Mouse (Mus musculus) erythroblast, embryonic 14.5 days (primary cell): ENCODE results near the gene Thap11. TPM values are rescaled to one million over a fixed set of nuclear protein-coding genes. Genes with fewer than 3 reads are reported as not detected.
A peak's percentile ranks its signal among the peaks of the same experiment; 100 is the strongest.

Experiments
- H3K27me3 ChIP-seq: 2 replicates; pipeline ENCODE4 v1.6.1; 2012; ENCODE audit warnings: inconsistent platforms; ENCODE audit not compliant: control insufficient read depth
- H3K36me3 ChIP-seq: 2 replicates; pipeline ENCODE4 v1.6.1; 2012; ENCODE audit warnings: mild to moderate bottlenecking, inconsistent platforms; ENCODE audit not compliant: control insufficient read depth
- H3K4me1 ChIP-seq: 2 replicates; pipeline ENCODE4 v1.6.1; 2012; ENCODE audit warnings: inconsistent platforms; ENCODE audit not compliant: control insufficient read depth
- H3K4me3 ChIP-seq: replicated peaks from 2 replicates; pipeline ENCODE3; 2012; ENCODE audit warnings: moderate library complexity, mild to moderate bottlenecking, inconsistent platforms
- H3K9me3 ChIP-seq: 2 replicates; pipeline ENCODE4 v1.6.1; 2012; ENCODE audit warnings: low read length, inconsistent platforms, mixed read lengths; ENCODE audit not compliant: control insufficient read depth
- GATA1 ChIP-seq: IDR thresholded peaks from 2 replicates; pipeline ENCODE4 v1.6.1; 2012; ENCODE audit warnings: low read length, inconsistent platforms, mixed read lengths
- TAL1 ChIP-seq: IDR thresholded peaks from 3 replicates; pipeline ENCODE4 v1.6.1; 2012; ENCODE audit warnings: low read length, inconsistent platforms, mixed read lengths
- polyA plus RNA-seq: library from polyadenylated mRNA; stranded (reverse); fragments of >175 nt; gene quantifications from 2 replicates; pipeline ENCODE4 v1.2.3, GENCODE M21; 2012

Gene Thap11
- polyA plus RNA-seq, 1 experiment, result 2.8 TPM

DNA sequence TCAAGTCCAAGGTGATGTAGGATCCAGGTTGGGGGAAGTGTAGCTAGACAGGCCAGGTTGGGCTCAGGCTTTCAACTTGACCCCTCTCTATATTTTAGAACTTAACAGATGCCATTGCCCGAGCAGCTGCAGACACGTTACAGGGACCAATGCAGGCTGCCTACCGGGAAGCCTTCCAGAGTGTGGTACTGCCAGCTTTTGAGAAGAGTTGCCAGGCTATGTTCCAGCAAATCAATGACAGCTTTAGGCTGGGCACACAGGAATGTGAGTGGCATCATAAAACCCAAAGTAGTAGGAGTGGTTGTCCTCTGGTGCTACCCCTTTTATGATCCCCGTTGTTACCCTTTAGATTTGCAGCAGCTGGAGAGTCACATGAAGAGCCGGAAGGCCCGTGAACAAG lies 35.9 kb downstream of the Thap11 start:
- peaks cover 95% of the 10 kb centered on the region for H3K36me3 ChIP-seq
- TF ChIP-seq GATA1 (no peak), TAL1 (no peak)
- no peaks in the 10 kb centered on the region for H3K27me3 ChIP-seq
- H3K4me3 ChIP-seq, result no peak overlapping the region
- peaks cover 5% of the 10 kb centered on the region for H3K4me1 ChIP-seq
- no peaks in the 10 kb centered on the region for H3K9me3 ChIP-seq

- Histone ChIP-seq H3K27me3 (no peaks in the 10 kb centered on the region), H3K4me1 (peaks cover 8% of the 10 kb centered on the region), H3K4me3 (no peak overlapping the region), H3K9me3 (no peaks in the 10 kb centered on the region), H3K36me3 (peaks cover 79% of the 10 kb centered on the region)
- TF ChIP-seq GATA1 (no peak), TAL1 (no peak)
Measured at GRCm38 (mm10) chr8:105892432-105892831, 37.5 kb downstream of the Thap11 start.

DNA sequence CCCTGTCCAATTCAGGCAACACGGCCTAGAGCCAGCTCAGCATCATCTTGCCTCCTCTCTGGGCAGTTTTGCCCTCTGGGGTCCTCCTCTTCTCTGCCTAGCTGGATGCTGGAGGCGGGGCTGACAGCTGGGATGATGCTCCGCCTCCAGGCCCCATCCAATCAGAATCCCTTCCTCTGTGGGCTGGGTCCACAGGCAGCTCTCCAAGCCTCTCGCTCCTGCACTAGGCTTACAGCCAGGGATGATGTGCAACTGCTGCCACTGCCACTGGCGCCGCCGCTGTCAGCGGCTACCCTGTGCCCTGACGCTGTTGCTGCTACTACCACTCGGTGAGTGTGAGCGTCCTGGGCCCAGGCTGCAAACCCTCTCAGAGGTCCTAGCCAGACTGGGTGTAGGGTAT lies 38.4 kb downstream of the Thap11 start, which contains the start of gene Nrn1l:
Gene Nrn1l, plus strand, starts transcription at position 229 of the 400 bp plus-strand sequence.
- Histone ChIP-seq H3K4me3 (no peak within 1 kb of the TSS), H3K36me3 (peaks cover 70% of the 10 kb centered on the region), H3K27me3 (no peaks in the 10 kb centered on the region), H3K4me1 (peaks cover 11% of the 10 kb centered on the region), H3K9me3 (no peaks in the 10 kb centered on the region)
- TF ChIP-seq TAL1, result no peak
- no peak for TF ChIP-seq GATA1

DNA sequence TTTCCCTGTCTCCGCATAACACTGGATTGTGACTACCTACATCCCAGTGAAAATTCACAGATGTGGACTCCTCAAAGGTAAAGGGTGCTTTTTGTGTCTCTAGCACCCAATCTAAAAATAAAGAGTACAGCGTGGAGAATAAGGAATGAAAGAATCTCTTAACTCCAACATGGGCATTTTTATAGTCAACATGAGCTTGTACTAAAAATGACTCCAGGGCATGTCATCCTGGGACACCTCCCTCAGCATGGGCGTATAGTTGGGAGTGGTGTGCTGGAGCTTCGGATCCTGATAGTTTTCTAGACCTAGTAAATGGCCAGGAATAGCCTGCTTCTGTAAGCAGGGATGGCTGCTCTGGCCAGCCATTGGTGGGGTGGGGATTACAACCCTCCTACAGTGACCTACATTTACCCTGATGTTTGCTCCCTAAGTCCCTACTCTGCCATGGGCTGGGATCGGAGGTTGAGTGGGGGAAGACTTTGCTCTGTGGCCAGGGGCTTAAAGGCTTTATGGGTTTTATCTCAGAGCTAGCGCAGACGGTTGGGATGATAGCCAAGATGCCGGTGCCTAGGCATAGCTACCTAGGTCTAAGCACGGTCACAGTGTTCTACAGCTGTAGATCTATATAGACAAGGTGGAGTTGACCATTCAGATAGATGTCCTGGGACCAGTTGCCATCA lies 43.0 kb downstream of the Thap11 start:
- no peaks in the 10 kb centered on the region for H3K27me3 ChIP-seq
- H3K9me3 ChIP-seq, result no peaks in the 10 kb centered on the region
- TF ChIP-seq TAL1, result no peak
- TF ChIP-seq GATA1, result no peak
- H3K4me3 ChIP-seq, result no peak overlapping the region
- H3K36me3 ChIP-seq, result peaks cover 25% of the 10 kb centered on the region
- H3K4me1 ChIP-seq, result peaks cover 38% of the 10 kb centered on the region

GRCm38 (mm10) chr8:105900180-105900940 lies 45.4 kb downstream of the Thap11 start, which contains the start of gene Pskh1:
Gene Pskh1 (plus strand): TSS chr8:105900441.
- TF ChIP-seq TAL1, result no peak
- no peak for TF ChIP-seq GATA1
- Histone ChIP-seq H3K36me3 (peaks cover 3% of the 10 kb centered on the region), H3K27me3 (no peaks in the 10 kb centered on the region), H3K9me3 (no peaks in the 10 kb centered on the region), H3K4me1 (peaks cover 33% of the 10 kb centered on the region), H3K4me3 (peak within 1 kb of the TSS; percentile 91)

DNA sequence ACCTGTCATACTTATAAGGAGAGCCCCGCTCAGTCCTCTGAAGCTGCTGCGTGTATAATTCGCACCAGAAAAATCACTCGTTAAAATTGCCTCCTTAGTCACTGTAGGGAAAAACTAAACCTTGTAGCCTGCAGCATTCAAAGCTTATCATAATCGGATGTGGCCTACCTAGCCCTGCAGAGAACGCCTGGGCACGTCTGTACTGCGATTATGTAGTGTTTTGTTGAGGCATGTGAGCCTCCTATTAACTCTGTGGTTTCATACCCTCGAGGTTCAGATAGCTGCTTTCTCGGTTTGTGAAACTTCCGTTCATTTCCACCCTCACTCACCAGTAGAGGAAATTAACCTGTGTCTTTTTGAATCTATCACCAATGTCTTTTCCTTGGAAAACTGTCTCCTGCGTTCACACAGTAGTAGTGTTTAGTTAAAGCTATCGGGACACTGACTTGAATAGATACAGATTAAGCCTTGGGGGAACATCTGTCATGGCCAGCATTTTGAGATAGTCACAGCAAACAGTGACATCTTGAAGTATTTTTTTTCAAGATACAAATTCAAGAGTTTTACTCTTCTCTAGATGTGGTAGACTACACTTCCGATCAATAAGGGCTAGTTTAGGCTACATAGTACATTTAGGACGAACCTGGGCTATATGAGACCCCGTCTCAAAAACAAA lies 46.1 kb downstream of the Thap11 start:
- Histone ChIP-seq H3K27me3 (no peaks in the 10 kb centered on the region), H3K4me1 (peaks cover 31% of the 10 kb centered on the region), H3K36me3 (peaks cover 2% of the 10 kb centered on the region), H3K9me3 (no peaks in the 10 kb centered on the region), H3K4me3 (peak overlapping the region; percentile 91)
- no peak for TF ChIP-seq GATA1
- TF ChIP-seq TAL1, result no peak

Other genes with a start within 250 kb of the Thap11 start
- 0.23 and 0.27 TPM in 2 replicates for gene Ripor1, start 249.9 kb upstream of the Thap11 start, polyA plus RNA-seq
- 24.5 and 26.6 TPM in 2 replicates for gene Ctcf, start 218.6 kb upstream of the Thap11 start, polyA plus RNA-seq
- not detected in 2 replicates for gene Agrp, start 217.7 kb upstream of the Thap11 start, polyA plus RNA-seq
- 3.4 and 4.2 TPM in 2 replicates for gene Carmil2, start 168.9 kb upstream of the Thap11 start, polyA plus RNA-seq
- gene Acd, start 154.0 kb upstream of the Thap11 start, polyA plus RNA-seq, result 3.8 and 4.5 TPM in 2 replicates
- 0.73 and 0.78 TPM in 2 replicates for gene Pard6a, start 154.0 kb upstream of the Thap11 start, polyA plus RNA-seq
- not detected in 2 replicates for gene 4933405L10Rik, start 147.5 kb upstream of the Thap11 start, polyA plus RNA-seq
- gene Enkd1, start 146.9 kb upstream of the Thap11 start, polyA plus RNA-seq, result 2.4 TPM in 2 replicates
- 0.24 and 0.41 TPM in 2 replicates for gene Gfod2, start 96.5 kb upstream of the Thap11 start, polyA plus RNA-seq
- 24.4 and 25.6 TPM in 2 replicates for gene Ranbp10, start 27.8 kb upstream of the Thap11 start, polyA plus RNA-seq
- 0.02 TPM in 1 of 2 replicates, not detected in the other for gene Tsnaxip1, start 27.4 kb upstream of the Thap11 start, polyA plus RNA-seq
- gene Cenpt, start 1.9 kb upstream of the Thap11 start, polyA plus RNA-seq, result 7.1 and 9.1 TPM in 2 replicates
- 8.1 and 9.1 TPM in 2 replicates for gene Nutf2, start 5.4 kb downstream of the Thap11 start, polyA plus RNA-seq
- 1.1 and 1.3 TPM in 2 replicates for gene Edc4, start 25.7 kb downstream of the Thap11 start, polyA plus RNA-seq
- 0.27 and 0.39 TPM in 2 replicates for gene Nrn1l, start 38.4 kb downstream of the Thap11 start, polyA plus RNA-seq
- gene Pskh1, start 45.3 kb downstream of the Thap11 start, polyA plus RNA-seq, result 0.79 and 1.4 TPM in 2 replicates
- not detected in 2 replicates for gene Ctrl, start 78.7 kb downstream of the Thap11 start, polyA plus RNA-seq
- gene Psmb10, start 83.3 kb downstream of the Thap11 start, polyA plus RNA-seq, result 3.2 and 4.6 TPM in 2 replicates
- gene Lcat, start 88.2 kb downstream of the Thap11 start, polyA plus RNA-seq, result 0.33 and 0.36 TPM in 2 replicates
- gene Slc12a4, start 111.0 kb downstream of the Thap11 start, polyA plus RNA-seq, result 1.7 and 1.9 TPM in 2 replicates
- gene Dpep3, start 124.3 kb downstream of the Thap11 start, polyA plus RNA-seq, result not detected in 2 replicates
- gene Dus2, start 136.2 kb downstream of the Thap11 start, polyA plus RNA-seq, result 0.25 and 0.47 TPM in 2 replicates
- not detected in 2 replicates for gene Dpep2nb, start 150.8 kb downstream of the Thap11 start, polyA plus RNA-seq
- gene Ddx28, start 156.8 kb downstream of the Thap11 start, polyA plus RNA-seq, result 0.74 and 1.1 TPM in 2 replicates
- gene Nfatc3, start 203.7 kb downstream of the Thap11 start, polyA plus RNA-seq, result 0.45 and 0.54 TPM in 2 replicates